Mouse (Mus musculus) neural tube, embryonic 11.5 days (tissue): Measurements from ENCODE around the gene Elf4. TPM values are rescaled to one million over a fixed set of nuclear protein-coding genes. Genes with fewer than 3 reads are reported as not detected.

Source experiments
- ATAC-seq: fragments of 200-750 bp; cut with Nextera tagmentation; 2 replicates; pipeline ENCODE4 v1.8.0; 2017; ENCODE audit warnings: moderate number of reproducible peaks, mild to moderate bottlenecking, moderate TSS enrichment, moderate library complexity; ENCODE audit not compliant: insufficient read depth, low FRiP score, low TSS enrichment
- DNase-seq: peaks from one replicate; pipeline ENCODE4 v3.0.0-alpha.2; 2015; ENCODE audit warnings: low spot score
- H3K27ac ChIP-seq: fragments of 300-500 bp; sonication (generic); 2 replicates; pipeline ENCODE4 v1.5.1; 2014; ENCODE audit warnings: low read depth, mild to moderate bottlenecking, low read length
- H3K27me3 ChIP-seq: fragments of 300-500 bp; sonication (generic); 2 replicates; pipeline ENCODE4 v1.6.1; 2014; ENCODE audit warnings: mild to moderate bottlenecking, low read length, mixed read lengths; ENCODE audit not compliant: control insufficient read depth, insufficient read depth
- H3K36me3 ChIP-seq: fragments of 300-500 bp; sonication (generic); 2 replicates; pipeline ENCODE4 v1.6.1; 2014; ENCODE audit warnings: mild to moderate bottlenecking, low read length, moderate library complexity, mixed read lengths; ENCODE audit not compliant: control insufficient read depth, insufficient read depth
- H3K4me1 ChIP-seq: fragments of 300-500 bp; sonication (generic); 2 replicates; pipeline ENCODE4 v1.6.1; 2014; ENCODE audit warnings: low read length, mixed read lengths; ENCODE audit not compliant: control insufficient read depth, insufficient read depth
- H3K4me2 ChIP-seq: fragments of 300-500 bp; sonication (generic); 2 replicates; pipeline ENCODE4 v1.6.1; 2014; ENCODE audit warnings: low read depth, mild to moderate bottlenecking, moderate library complexity
- H3K4me3 ChIP-seq: fragments of 300-500 bp; sonication (generic); 2 replicates; pipeline ENCODE4 v1.5.1; 2014; ENCODE audit warnings: low read depth, low read length
- H3K9ac ChIP-seq: fragments of 300-500 bp; sonication (generic); 2 replicates; pipeline ENCODE4 v1.6.1; 2014; ENCODE audit warnings: mild to moderate bottlenecking, low read length
- H3K9me3 ChIP-seq: fragments of 300-500 bp; sonication (generic); 2 replicates; pipeline ENCODE4 v1.6.1; 2016; ENCODE audit warnings: low read length; ENCODE audit not compliant: control insufficient read depth
- WGBS: fragments of 180-500 bp; shearing (Covaris S2); extraction: QIAGEN DNeasy Blood & Tissue Kit; methylation state at CpG from one replicate; pipeline ENCODE4 v1.1.7; 2014; 5-methylcytosine and 5-hydroxymethylcytosine counted together
- polyA plus RNA-seq: library from polyadenylated mRNA; unstranded; fragments of >200 nt; fragmentation: Nextera tagmentation; extraction: Ambion mirVana; gene quantifications from 2 replicates; pipeline ENCODE4 v1.2.1, GENCODE M21; 2014

Gene Elf4
- polyA plus RNA-seq, 1 experiment from 2014 or later = 2.3 TPM

- Histone ChIP-seq H3K36me3 (no peaks in the 10 kb centered on the region), H3K4me3 (no peak overlapping the region), H3K9ac (no peak overlapping the region), H3K9me3 (no peaks in the 10 kb centered on the region), H3K4me1 (no peaks in the 10 kb centered on the region), H3K4me2 (no peak overlapping the region), H3K27ac (no peak overlapping the region), H3K27me3 (no peaks in the 10 kb centered on the region)
- DNase-seq (no peak), ATAC-seq (no peak)
- 66% methylated on average over 15 of the region's 15 CpGs for WGBS
Measured at GRCm38 (mm10) chrX:48432599-48433526, 30.1 kb downstream of the Elf4 start.

GRCm38 (mm10) chrX:48429538-48429937 is 33.4 kb downstream of the Elf4 start:
- no peaks in the 10 kb centered on the region for H3K36me3 ChIP-seq
- no peaks in the 10 kb centered on the region for H3K27me3 ChIP-seq
- H3K27ac ChIP-seq = no peak overlapping the region
- H3K9ac ChIP-seq = no peak overlapping the region
- no peaks in the 10 kb centered on the region for H3K9me3 ChIP-seq
- DNase-seq (no peak), ATAC-seq (no peak)
- H3K4me2 ChIP-seq = no peak overlapping the region
- H3K4me3 ChIP-seq = no peak overlapping the region
- WGBS = 39% methylated on average over 6 of the region's 6 CpGs
- no peaks in the 10 kb centered on the region for H3K4me1 ChIP-seq

- ATAC-seq = no peak
- no peak overlapping the region for H3K4me2 ChIP-seq
- DNase-seq = no peak
- no peaks in the 10 kb centered on the region for H3K36me3 ChIP-seq
- H3K27me3 ChIP-seq = no peaks in the 10 kb centered on the region
- no peak overlapping the region for H3K27ac ChIP-seq
- H3K4me1 ChIP-seq = no peaks in the 10 kb centered on the region
- H3K9me3 ChIP-seq = no peaks in the 10 kb centered on the region
- no peak overlapping the region for H3K4me3 ChIP-seq
- no peak overlapping the region for H3K9ac ChIP-seq
Measured at GRCm38 (mm10) chrX:48429100-48429499, 33.8 kb downstream of the Elf4 start.

DNA sequence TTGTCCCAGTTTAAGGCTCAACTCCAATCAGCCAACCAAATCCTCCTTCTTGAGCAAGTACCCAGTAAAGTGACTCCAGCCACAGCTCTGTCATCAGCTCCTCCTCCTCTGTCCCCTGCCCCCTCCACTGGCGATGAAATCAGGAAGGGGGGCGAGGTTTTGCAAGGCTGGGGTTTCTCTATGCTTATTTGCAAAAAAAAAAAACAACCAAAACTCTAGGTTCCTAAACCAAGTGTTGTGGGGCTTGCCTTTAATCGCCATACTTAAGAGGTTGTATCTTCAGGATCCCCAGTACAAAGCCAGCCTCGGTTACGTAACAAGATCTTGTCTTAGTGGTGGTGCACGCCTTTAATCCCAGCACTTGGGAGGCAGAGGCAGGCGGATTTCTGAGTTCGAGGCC is 34.3 kb downstream of the Elf4 start:
- Histone ChIP-seq H3K27me3 (no peaks in the 10 kb centered on the region), H3K4me2 (no peak overlapping the region), H3K36me3 (no peaks in the 10 kb centered on the region), H3K9me3 (no peaks in the 10 kb centered on the region), H3K4me1 (no peaks in the 10 kb centered on the region), H3K27ac (no peak overlapping the region), H3K9ac (no peak overlapping the region), H3K4me3 (no peak overlapping the region)
- DNase-seq = no peak
- no peak for ATAC-seq
- 89% methylated on average over 7 of the region's 8 CpGs for WGBS

- Histone ChIP-seq H3K36me3 (no peaks in the 10 kb centered on the region), H3K4me2 (no peak overlapping the region), H3K9me3 (no peaks in the 10 kb centered on the region), H3K4me1 (no peaks in the 10 kb centered on the region), H3K27me3 (no peaks in the 10 kb centered on the region), H3K4me3 (no peak overlapping the region), H3K9ac (no peak overlapping the region), H3K27ac (no peak overlapping the region)
- no peak for DNase-seq
- 84% methylated on average over 6 of the region's 6 CpGs for WGBS
- no peak for ATAC-seq
Measured at GRCm38 (mm10) chrX:48428241-48428640, 34.7 kb downstream of the Elf4 start.

DNA sequence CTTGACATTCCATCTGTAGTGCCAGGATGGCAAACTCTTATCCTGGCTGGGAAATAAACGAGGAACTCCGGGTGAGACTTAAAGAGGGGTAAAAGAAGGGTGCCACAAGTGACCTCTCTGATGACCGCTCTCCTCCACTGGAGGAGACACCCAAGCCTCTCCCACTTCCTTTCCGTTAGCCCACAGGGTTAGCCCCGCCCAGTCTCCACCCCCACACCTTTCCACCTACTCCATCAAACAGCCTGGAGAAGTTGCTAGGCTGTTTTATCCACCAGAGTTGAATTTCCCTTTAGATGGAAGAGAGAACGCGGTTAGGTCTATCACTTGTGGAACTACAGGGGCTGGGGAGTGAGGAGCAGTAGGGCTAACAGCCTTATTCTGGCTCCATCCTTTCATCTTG is 37.7 kb downstream of the Elf4 start:
- H3K4me1 ChIP-seq = no peaks in the 10 kb centered on the region
- ATAC-seq = no peak

DNA sequence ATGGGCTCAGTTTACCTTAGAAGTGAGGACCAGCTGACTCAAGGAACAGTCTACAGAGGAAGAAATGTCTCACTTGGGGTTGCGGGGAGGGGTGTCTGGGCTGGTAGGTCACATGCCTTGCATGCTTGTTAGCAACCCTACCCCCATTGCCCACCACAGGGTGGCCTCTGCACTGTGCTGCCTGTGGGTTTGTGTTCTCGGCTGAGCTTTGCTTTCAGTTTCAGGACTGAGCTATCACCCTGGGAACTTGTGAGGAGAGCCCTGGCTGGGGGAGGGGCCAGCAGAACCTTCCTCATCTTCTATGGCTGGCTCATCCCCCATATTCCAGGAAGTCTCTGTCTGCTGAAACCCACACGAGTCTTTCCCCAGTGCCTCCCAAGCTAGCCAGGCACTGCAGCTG is 38.3 kb downstream of the Elf4 start:
- Histone ChIP-seq H3K4me1 (no peaks in the 10 kb centered on the region), H3K4me3 (no peak overlapping the region), H3K27ac (no peak overlapping the region), H3K4me2 (no peak overlapping the region), H3K9me3 (no peaks in the 10 kb centered on the region), H3K36me3 (no peaks in the 10 kb centered on the region), H3K27me3 (no peaks in the 10 kb centered on the region), H3K9ac (no peak overlapping the region)
- DNase-seq = no peak
- no peak for ATAC-seq
- WGBS = 39% methylated on average over 3 of the region's 3 CpGs

More for the DNA sequence above, 37.7 kb downstream of the Elf4 start:
- no peak overlapping the region for H3K9ac ChIP-seq
- H3K27me3 ChIP-seq = no peaks in the 10 kb centered on the region
- H3K27ac ChIP-seq = no peak overlapping the region
- WGBS = 68% methylated on average over 7 of the region's 7 CpGs
- no peak overlapping the region for H3K4me3 ChIP-seq
- H3K4me2 ChIP-seq = no peak overlapping the region
- DNase-seq = no peak
- no peaks in the 10 kb centered on the region for H3K9me3 ChIP-seq
- H3K36me3 ChIP-seq = no peaks in the 10 kb centered on the region

DNA sequence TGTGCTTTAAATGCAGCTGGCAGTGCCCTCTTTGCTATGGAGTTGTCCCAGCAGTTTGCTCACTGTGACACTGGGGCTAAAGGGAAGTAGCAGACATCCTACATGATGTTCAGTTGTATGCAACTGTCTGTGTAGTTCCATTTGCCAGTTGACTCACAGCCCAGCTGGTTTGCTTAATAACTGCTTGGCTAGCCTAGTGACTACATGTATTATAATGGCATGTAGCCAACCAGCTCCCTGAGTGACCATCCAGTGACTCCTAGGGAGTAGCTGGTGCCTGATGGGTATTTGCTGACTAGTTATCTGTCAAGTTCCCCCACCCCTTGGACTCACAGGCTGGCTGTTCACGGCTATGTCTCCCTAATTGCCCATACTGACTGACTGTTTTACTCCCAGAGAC is 39.3 kb downstream of the Elf4 start:
- no peak overlapping the region for H3K4me3 ChIP-seq
- no peaks in the 10 kb centered on the region for H3K27me3 ChIP-seq
- no peak for ATAC-seq
- no peaks in the 10 kb centered on the region for H3K4me1 ChIP-seq
- H3K4me2 ChIP-seq = no peak overlapping the region
- H3K9ac ChIP-seq = no peak overlapping the region
- H3K27ac ChIP-seq = no peak overlapping the region
- WGBS = 70% methylated on average over 1 of the region's 1 CpGs
- H3K36me3 ChIP-seq = no peaks in the 10 kb centered on the region
- H3K9me3 ChIP-seq = no peaks in the 10 kb centered on the region
- DNase-seq = no peak

GRCm38 (mm10) chrX:48422986-48423385 is 39.9 kb downstream of the Elf4 start:
- H3K36me3 ChIP-seq = no peaks in the 10 kb centered on the region
- H3K27ac ChIP-seq = no peak overlapping the region
- DNase-seq = peak; percentile 66
- 35% methylated on average over 4 of the region's 4 CpGs for WGBS
- H3K4me3 ChIP-seq = no peak overlapping the region
- ATAC-seq = no peak
- H3K4me2 ChIP-seq = no peak overlapping the region
- H3K4me1 ChIP-seq = no peaks in the 10 kb centered on the region
- no peak overlapping the region for H3K9ac ChIP-seq
- no peaks in the 10 kb centered on the region for H3K9me3 ChIP-seq
- H3K27me3 ChIP-seq = no peaks in the 10 kb centered on the region
